Mouse (Mus musculus) olfactory bulb, adult 2 months (tissue): ENCODE results near the gene Hivep1. TPM values are rescaled to one million over a fixed set of nuclear protein-coding genes. Genes with fewer than 3 reads are reported as not detected.

Experiments used
- H3K27ac ChIP-seq: fragments of 200-500 bp; 2 replicates; pipeline ENCODE4 v1.5.1; 2012; ENCODE audit warnings: low read depth, low read length; ENCODE audit not compliant: insufficient read depth
- H3K4me1 ChIP-seq: fragments of 200-500 bp; 2 replicates; pipeline ENCODE4 v1.6.1; 2012; ENCODE audit warnings: low read length; ENCODE audit not compliant: control insufficient read depth, insufficient read depth
- H3K4me3 ChIP-seq: fragments of 200-500 bp; 2 replicates; pipeline ENCODE4 v1.5.1; 2012; ENCODE audit warnings: mild to moderate bottlenecking, low read depth, low read length, moderate library complexity; ENCODE audit not compliant: insufficient read depth
- CTCF ChIP-seq: fragments of 200-500 bp; IDR thresholded peaks from 2 replicates; pipeline ENCODE4 v1.5.1; 2012; ENCODE audit warnings: low read depth, mild to moderate bottlenecking, low read length, moderate library complexity; ENCODE audit not compliant: insufficient read depth
- POLR2A ChIP-seq: fragments of 200-500 bp; IDR thresholded peaks from 2 replicates; pipeline ENCODE4 v1.6.1; 2012; ENCODE audit warnings: mild to moderate bottlenecking, low read depth, low read length, moderate library complexity; ENCODE audit not compliant: insufficient read depth
- WGBS: fragments of 180-500 bp; shearing (Covaris S2); methylation state at CpG from one replicate; pipeline ENCODE4 v1.1.7; 2018; 5-methylcytosine and 5-hydroxymethylcytosine counted together
- polyA plus RNA-seq: library from polyadenylated mRNA; stranded (reverse); fragments of >200 nt; gene quantifications from 2 replicates; pipeline ENCODE4 v1.2.4, GENCODE M21; 2012; ENCODE audit warnings: low replicate concordance; ENCODE audit not compliant: missing spikeins, insufficient read depth, insufficient read length

The Hivep1 gene
- polyA plus RNA-seq, 1 experiment: not detected

DNA sequence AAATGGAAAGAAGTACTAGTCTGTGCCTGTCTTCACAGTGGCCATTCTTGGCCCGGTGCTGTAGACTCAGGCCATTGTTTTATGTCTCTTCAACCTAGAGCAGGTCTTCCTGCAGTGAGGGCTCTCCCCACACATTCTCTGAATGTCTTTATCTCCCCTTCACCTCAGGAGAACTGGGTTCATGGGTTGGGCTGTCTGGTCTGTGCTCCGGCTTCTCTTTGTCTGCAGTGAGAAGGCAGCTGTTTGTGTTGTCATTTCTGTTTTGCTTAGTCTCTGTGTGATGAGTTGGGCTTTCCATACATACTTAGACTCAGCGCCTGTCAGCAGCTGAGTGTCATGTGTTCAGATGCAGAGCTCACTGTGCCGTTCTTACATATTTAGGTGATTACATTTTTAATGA lies 18.4 kb downstream of the Hivep1 start:
- Histone ChIP-seq H3K27ac (no peak overlapping the region), H3K4me1 (peaks cover 10% of the 10 kb centered on the region; the same call in 1 of the 2 replicates), H3K4me3 (no peak overlapping the region)
- TF ChIP-seq CTCF: no peak
- TF ChIP-seq POLR2A: no peak
- 86% methylated on average over 4 of the region's 4 CpGs for WGBS

DNA sequence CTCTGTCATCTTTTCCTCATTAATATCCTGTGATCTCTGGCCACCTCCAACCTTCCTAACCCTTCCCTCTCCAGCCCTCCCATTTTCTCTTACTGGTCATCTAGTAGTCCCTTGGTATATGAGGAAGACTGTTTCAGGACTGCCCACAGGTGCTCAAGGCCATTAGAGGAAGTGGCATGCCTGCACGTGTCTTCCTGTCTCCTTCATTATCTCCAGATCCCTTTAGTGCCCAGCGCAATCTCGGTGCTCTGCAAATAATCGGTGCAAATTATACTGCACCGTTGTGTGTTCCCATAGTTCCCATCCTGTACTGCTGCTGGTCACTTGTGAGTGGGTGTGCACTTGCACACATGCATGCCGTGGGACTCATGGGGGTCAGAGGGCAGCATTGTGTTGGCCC lies 19.2 kb downstream of the Hivep1 start:
- no peak overlapping the region for H3K27ac ChIP-seq
- 86% methylated on average over 6 of the region's 6 CpGs for WGBS
- peaks cover 10% of the 10 kb centered on the region; the same call in 1 of the 2 replicates for H3K4me1 ChIP-seq
- H3K4me3 ChIP-seq: no peak overlapping the region
- TF ChIP-seq CTCF: no peak
- no peak for TF ChIP-seq POLR2A

DNA sequence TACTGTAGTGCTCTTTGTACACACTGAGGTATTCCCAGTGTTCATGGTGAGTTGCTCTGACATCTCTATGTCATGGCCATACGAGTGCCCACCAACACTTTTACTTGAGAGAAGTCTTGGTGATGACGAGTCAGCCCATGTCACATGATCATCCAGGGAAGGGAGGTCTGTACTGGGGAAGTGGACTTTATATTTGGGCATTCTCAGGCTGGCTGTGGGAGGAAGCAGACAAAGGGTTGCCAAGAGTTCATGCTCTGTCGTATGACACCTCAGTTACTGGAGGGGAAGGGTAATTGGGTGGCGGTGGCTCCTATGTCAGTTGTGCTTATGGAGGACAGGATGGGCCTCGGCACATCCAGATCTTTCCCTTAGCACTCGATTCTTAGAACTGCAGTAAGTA lies 21.5 kb downstream of the Hivep1 start:
- TF ChIP-seq POLR2A: no peak
- no peak overlapping the region for H3K4me3 ChIP-seq
- peaks cover 10% of the 10 kb centered on the region; the same call in 1 of the 2 replicates for H3K4me1 ChIP-seq
- WGBS: 88% methylated on average over 6 of the region's 6 CpGs
- no peak overlapping the region for H3K27ac ChIP-seq

DNA sequence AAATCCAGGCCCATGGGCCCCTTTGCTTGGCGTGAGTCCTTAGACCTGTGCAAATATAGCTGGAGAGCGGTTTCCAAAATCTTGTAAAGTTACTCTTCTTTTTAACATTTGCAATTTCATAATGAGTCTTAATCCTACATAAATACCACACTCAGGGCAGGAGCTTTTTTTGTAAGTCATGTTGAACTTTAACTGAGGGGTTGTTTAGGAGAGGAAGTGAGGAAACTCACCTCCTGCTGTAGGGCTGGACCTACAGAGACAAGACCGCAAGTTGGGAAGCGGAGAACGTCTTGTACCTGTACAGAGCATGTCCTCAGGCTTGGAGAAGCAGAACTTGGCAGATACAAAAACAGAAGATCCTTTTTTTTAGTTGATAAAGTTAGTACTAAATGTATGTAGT lies 23.7 kb downstream of the Hivep1 start:
- Histone ChIP-seq H3K27ac (no peak overlapping the region), H3K4me1 (peaks cover 10% of the 10 kb centered on the region; the same call in 1 of the 2 replicates), H3K4me3 (no peak overlapping the region)
- TF ChIP-seq POLR2A: no peak
- TF ChIP-seq CTCF: no peak
- WGBS: 94% methylated on average over 5 of the region's 5 CpGs

DNA sequence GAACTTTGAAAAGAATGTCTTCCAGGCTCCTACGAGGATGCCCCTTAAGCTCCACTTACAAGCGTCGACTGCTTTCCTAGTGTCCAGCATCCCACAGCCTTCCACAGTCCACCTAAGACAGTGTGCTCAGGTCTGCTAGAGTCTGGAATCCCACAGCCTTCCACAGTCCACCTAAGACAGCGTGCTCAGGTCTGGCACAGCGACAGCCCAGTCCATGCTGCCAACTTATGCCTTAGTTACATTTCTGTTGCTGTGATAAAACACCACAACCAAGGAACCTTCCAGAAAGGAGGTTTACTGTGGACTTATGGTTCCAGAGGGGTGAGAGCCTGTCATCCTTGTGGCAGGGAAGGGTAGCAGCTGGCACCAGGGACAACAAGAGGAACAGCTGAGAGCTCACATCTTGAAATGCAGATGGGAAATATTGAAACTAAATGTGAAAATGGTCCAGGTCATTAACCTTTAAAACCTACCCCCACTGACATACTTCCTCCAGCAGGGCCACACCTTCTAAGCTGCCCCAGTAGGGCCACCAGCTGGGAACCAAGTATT lies 25.0 kb downstream of the Hivep1 start:
- Histone ChIP-seq H3K4me1 (peaks cover 2% of the 10 kb centered on the region; the same call in 1 of the 2 replicates), H3K27ac (no peak overlapping the region), H3K4me3 (no peak overlapping the region)
- no peak for TF ChIP-seq POLR2A
- 90% methylated on average over 5 of the region's 5 CpGs for WGBS

DNA sequence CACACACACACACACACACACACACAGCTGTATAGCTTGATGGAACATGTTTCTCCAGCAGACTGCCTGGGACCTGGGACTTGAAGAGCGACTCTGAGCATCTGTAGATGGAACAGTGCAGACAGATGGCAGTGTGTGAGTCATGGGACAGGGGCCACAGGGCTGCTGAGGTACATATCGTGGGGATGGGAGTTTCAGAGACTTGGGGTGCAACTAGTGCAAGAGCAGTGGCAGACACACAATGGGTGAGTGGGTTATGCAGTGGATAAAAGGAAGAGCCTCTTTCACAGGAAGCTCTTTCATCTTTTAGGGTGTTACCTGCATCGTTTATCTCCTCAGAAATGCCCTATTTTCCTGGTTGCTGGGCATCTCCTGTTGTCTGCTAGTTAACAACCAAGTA lies 25.8 kb downstream of the Hivep1 start:
- H3K27ac ChIP-seq: no peak overlapping the region
- H3K4me1 ChIP-seq: peaks cover 2% of the 10 kb centered on the region; the same call in 1 of the 2 replicates
- 82% methylated on average over 3 of the region's 3 CpGs for WGBS
- no peak for TF ChIP-seq CTCF
- no peak for TF ChIP-seq POLR2A
- no peak overlapping the region for H3K4me3 ChIP-seq

DNA sequence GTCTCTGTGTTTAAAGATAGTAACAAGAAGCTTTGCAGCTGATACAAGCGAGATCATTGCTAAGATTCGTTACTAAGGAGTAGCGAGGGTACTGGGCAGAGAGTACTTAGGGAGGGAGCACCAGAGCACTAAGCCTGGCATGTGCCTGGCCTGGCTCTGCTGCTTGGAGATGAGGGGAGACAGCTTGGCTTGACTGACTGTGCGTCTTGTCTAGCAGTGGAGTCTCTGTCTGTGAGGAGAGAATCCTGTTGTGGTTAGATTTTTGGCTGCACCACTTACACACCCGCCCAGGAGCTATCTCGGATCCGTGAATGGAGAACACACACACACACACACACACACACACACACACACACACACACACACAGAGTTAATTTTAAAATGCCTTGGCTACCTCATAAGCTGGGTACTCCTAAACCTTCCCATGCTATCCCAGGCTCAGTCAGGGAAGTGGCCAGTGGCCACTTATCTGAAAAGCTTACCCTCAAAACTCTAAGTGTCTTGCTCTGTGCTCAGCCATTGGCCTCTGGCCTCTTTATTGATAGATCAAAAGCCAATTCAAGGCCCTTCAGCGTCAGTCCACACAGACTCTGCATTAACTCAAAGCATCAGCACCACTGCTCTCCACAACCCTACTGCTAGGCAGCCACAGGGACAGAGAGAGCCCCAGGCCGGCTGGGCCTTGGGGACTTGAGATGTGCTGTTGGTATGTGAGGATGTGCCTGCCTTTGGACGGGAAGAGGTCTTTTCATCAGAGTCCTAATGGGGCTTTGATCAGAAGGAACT lies 28.5 kb downstream of the Hivep1 start:
- TF ChIP-seq CTCF (no peak), POLR2A (no peak)
- Histone ChIP-seq H3K4me1 (no peaks in the 10 kb centered on the region; the same call in 1 of the 2 replicates), H3K4me3 (no peak overlapping the region), H3K27ac (no peak overlapping the region)
- WGBS: 78% methylated on average over 10 of the region's 10 CpGs

DNA sequence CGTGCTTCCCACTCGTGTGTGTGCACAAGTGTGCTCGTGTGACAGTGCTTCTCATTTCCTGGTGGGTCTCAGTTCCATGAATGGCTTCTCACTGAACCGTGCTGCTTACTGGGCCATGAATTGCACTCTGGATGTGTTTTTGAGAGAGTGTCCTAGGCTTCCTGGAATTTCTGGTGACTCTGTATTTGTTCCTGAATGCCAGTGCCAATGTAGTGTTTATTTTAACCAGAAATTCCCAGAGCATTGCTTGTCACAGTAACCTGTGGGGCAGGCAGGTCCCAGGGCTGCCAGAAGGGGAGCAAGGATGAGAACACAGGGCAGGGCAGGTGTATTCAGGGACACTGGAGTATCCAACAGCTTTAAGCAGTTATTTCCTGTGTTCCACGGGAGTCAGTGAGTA lies 36.5 kb downstream of the Hivep1 start:
- TF ChIP-seq CTCF (no peak), POLR2A (no peak)
- no peak overlapping the region for H3K4me3 ChIP-seq
- 62% methylated on average over 5 of the region's 5 CpGs for WGBS

DNA sequence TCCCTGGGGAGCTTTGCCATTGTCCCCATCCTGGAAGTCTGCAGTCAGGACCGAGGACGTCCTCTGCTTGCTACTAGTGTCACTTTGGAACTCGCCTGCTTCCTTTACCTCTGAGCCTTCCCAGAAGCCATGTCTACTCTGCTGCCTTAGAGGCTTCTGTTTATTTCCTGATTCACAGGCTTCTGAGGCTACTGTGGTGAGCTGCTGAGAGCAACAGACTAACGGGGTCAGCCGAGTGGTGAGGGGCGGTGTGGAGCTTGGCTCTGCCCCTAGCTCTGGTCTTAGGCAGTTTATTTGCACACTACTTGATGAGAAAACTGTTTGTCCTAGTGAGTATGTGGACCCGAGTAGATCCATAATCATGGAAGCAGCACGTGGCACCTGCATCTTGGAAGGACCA lies 37.2 kb downstream of the Hivep1 start:
- TF ChIP-seq CTCF (no peak), POLR2A (no peak)
- H3K27ac ChIP-seq: no peak overlapping the region
- peaks cover 9% of the 10 kb centered on the region; the same call in 1 of the 2 replicates for H3K4me1 ChIP-seq
- 78% methylated on average over 8 of the region's 8 CpGs for WGBS
- H3K4me3 ChIP-seq: no peak overlapping the region

More for the DNA sequence above, 36.5 kb downstream of the Hivep1 start:
- H3K27ac ChIP-seq: no peak overlapping the region
- H3K4me1 ChIP-seq: peaks cover 9% of the 10 kb centered on the region; the same call in 1 of the 2 replicates
